Mouse (Mus musculus): ENCODE results near the gene 2210016L21Rik. TPM values are rescaled to one million over a fixed set of nuclear protein-coding genes. Genes with fewer than 3 reads are reported as not detected.
"Not testable (repeated sequence)": the region's sequence is repeated elsewhere in the genome, so short reads cannot be mapped to it uniquely, and the experiment has no call there.

The 2210016L21Rik gene
- polyA plus RNA-seq, 1 experiment from 2014 or later: 38.5 TPM

GRCm38 (mm10) chr5:114913686-114914085 is 28.3 kb upstream of the 2210016L21Rik start:
- WGBS: 55% methylated on average over 4 of the region's 4 CpGs
- no peak overlapping the region for H3K9ac ChIP-seq (ENCODE audit: low read length)
- H3K4me2 ChIP-seq (ENCODE audit: low read length): no peak overlapping the region
- no peak for ATAC-seq (ENCODE audit: insufficient number of reproducible peaks, insufficient read depth, low FRiP score, low read depth)
- H3K27ac ChIP-seq (replicated peaks in 1 of 2; ENCODE audit: control insufficient read depth in 1 of 2, insufficient read depth in 1 of 2, low read depth in 2 of 2, low read length in 2 of 2): no peak overlapping the region
- no peaks in the 10 kb centered on the region for H3K4me1 ChIP-seq (ENCODE audit: control insufficient read depth in 2 of 2, insufficient read depth in 2 of 2, low read length in 2 of 2)
- H3K9me3 ChIP-seq (ENCODE audit: control insufficient read depth, low read length): no peaks in the 10 kb centered on the region
- no peak overlapping the region for H3K4me3 ChIP-seq (ENCODE audit: control insufficient read depth in 1 of 2, insufficient read depth in 1 of 2, low read depth in 1 of 2, low read length in 2 of 2)
- no peaks in the 10 kb centered on the region for H3K36me3 ChIP-seq (ENCODE audit: control insufficient read depth, insufficient read depth, low read length)
- H3K27me3 ChIP-seq (ENCODE audit: control insufficient read depth, insufficient read depth, low read length): no peaks in the 10 kb centered on the region

GRCm38 (mm10) chr5:114914855-114915254 is 27.1 kb upstream of the 2210016L21Rik start:
- WGBS: 51% methylated on average over 8 of the region's 8 CpGs
- ATAC-seq (ENCODE audit: insufficient number of reproducible peaks, insufficient read depth, low FRiP score, low read depth): no peak
- no peaks in the 10 kb centered on the region for H3K27me3 ChIP-seq (ENCODE audit: control insufficient read depth, insufficient read depth, low read length)
- H3K9ac ChIP-seq (ENCODE audit: low read length): no peak overlapping the region
- no peaks in the 10 kb centered on the region for H3K4me1 ChIP-seq (ENCODE audit: control insufficient read depth in 2 of 2, insufficient read depth in 2 of 2, low read length in 2 of 2)
- H3K36me3 ChIP-seq (ENCODE audit: control insufficient read depth, insufficient read depth, low read length): no peaks in the 10 kb centered on the region
- H3K4me2 ChIP-seq (ENCODE audit: low read length): no peak overlapping the region
- H3K9me3 ChIP-seq (ENCODE audit: control insufficient read depth, low read length): no peaks in the 10 kb centered on the region
- no peak overlapping the region for H3K27ac ChIP-seq (replicated peaks in 1 of 2; ENCODE audit: control insufficient read depth in 1 of 2, insufficient read depth in 1 of 2, low read depth in 2 of 2, low read length in 2 of 2)
- H3K4me3 ChIP-seq (ENCODE audit: control insufficient read depth in 1 of 2, insufficient read depth in 1 of 2, low read depth in 1 of 2, low read length in 2 of 2): no peak overlapping the region

GRCm38 (mm10) chr5:114915854-114916253 is 26.1 kb upstream of the 2210016L21Rik start:
- no peaks in the 10 kb centered on the region for H3K36me3 ChIP-seq (ENCODE audit: control insufficient read depth, insufficient read depth, low read length)
- H3K4me1 ChIP-seq (ENCODE audit: control insufficient read depth in 2 of 2, insufficient read depth in 2 of 2, low read length in 2 of 2): no peaks in the 10 kb centered on the region
- no peak overlapping the region for H3K4me3 ChIP-seq (ENCODE audit: control insufficient read depth in 1 of 2, insufficient read depth in 1 of 2, low read depth in 1 of 2, low read length in 2 of 2)
- ATAC-seq (ENCODE audit: insufficient number of reproducible peaks, insufficient read depth, low FRiP score, low read depth): no peak
- no peak overlapping the region for H3K27ac ChIP-seq (replicated peaks in 1 of 2; ENCODE audit: control insufficient read depth in 1 of 2, insufficient read depth in 1 of 2, low read depth in 2 of 2, low read length in 2 of 2)
- H3K9ac ChIP-seq (ENCODE audit: low read length): no peak overlapping the region
- no peaks in the 10 kb centered on the region for H3K27me3 ChIP-seq (ENCODE audit: control insufficient read depth, insufficient read depth, low read length)
- no peaks in the 10 kb centered on the region for H3K9me3 ChIP-seq (ENCODE audit: control insufficient read depth, low read length)
- WGBS: 72% methylated on average over 5 of the region's 5 CpGs
- no peak overlapping the region for H3K4me2 ChIP-seq (ENCODE audit: low read length)

GRCm38 (mm10) chr5:114916777-114917176 is 25.2 kb upstream of the 2210016L21Rik start:
- Histone ChIP-seq H3K4me1 (ENCODE audit: control insufficient read depth in 2 of 2, insufficient read depth in 2 of 2, low read length in 2 of 2) (no peaks in the 10 kb centered on the region), H3K27ac (replicated peaks in 1 of 2; ENCODE audit: control insufficient read depth in 1 of 2, insufficient read depth in 1 of 2, low read depth in 2 of 2, low read length in 2 of 2) (no peak overlapping the region), H3K27me3 (ENCODE audit: control insufficient read depth, insufficient read depth, low read length) (no peaks in the 10 kb centered on the region), H3K36me3 (ENCODE audit: control insufficient read depth, insufficient read depth, low read length) (no peaks in the 10 kb centered on the region), H3K4me2 (ENCODE audit: low read length) (no peak overlapping the region), H3K9me3 (ENCODE audit: control insufficient read depth, low read length) (no peaks in the 10 kb centered on the region), H3K4me3 (ENCODE audit: control insufficient read depth in 1 of 2, insufficient read depth in 1 of 2, low read depth in 1 of 2, low read length in 2 of 2) (no peak overlapping the region), H3K9ac (ENCODE audit: low read length) (no peak overlapping the region)
- ATAC-seq (ENCODE audit: insufficient number of reproducible peaks, insufficient read depth, low FRiP score, low read depth): no peak
- 74% methylated on average over 4 of the region's 4 CpGs for WGBS

- WGBS: 86% methylated on average over 5 of the region's 5 CpGs
Measured at GRCm38 (mm10) chr5:114917357-114917756, 24.6 kb upstream of the 2210016L21Rik start.

GRCm38 (mm10) chr5:114921551-114922365 is 20.2 kb upstream of the 2210016L21Rik start:
- no peak overlapping the region for H3K4me2 ChIP-seq (ENCODE audit: low read length)
- WGBS: 65% methylated on average over 19 of the region's 19 CpGs
- peaks cover 3 to 6% of the 10 kb centered on the region in 2 experiments; a peak in 2 of 4 replicates for H3K4me1 ChIP-seq (ENCODE audit: control insufficient read depth in 2 of 2, insufficient read depth in 2 of 2, low read length in 2 of 2)
- H3K27ac ChIP-seq (replicated peaks in 1 of 2; ENCODE audit: control insufficient read depth in 1 of 2, insufficient read depth in 1 of 2, low read depth in 2 of 2, low read length in 2 of 2): no peak overlapping the region
- no peak overlapping the region for H3K4me3 ChIP-seq (ENCODE audit: control insufficient read depth in 1 of 2, insufficient read depth in 1 of 2, low read depth in 1 of 2, low read length in 2 of 2)
- no peaks in the 10 kb centered on the region for H3K27me3 ChIP-seq (ENCODE audit: control insufficient read depth, insufficient read depth, low read length)
- no peak overlapping the region for H3K9ac ChIP-seq (ENCODE audit: low read length)
- H3K36me3 ChIP-seq (ENCODE audit: control insufficient read depth, insufficient read depth, low read length): no peaks in the 10 kb centered on the region
- ATAC-seq (ENCODE audit: insufficient number of reproducible peaks, insufficient read depth, low FRiP score, low read depth): no peak
- H3K9me3 ChIP-seq (ENCODE audit: control insufficient read depth, low read length): 0 out of 2 replicates have a peak, but pooled peaks cover 4% of the 10 kb centered on the region

More at GRCm38 (mm10) chr5:114917357-114917756, 24.6 kb upstream of the 2210016L21Rik start:
- not testable (repeated sequence) for H3K9me3 ChIP-seq (ENCODE audit: control insufficient read depth, low read length); ATAC-seq (ENCODE audit: insufficient number of reproducible peaks, insufficient read depth, low FRiP score, low read depth); H3K4me1 ChIP-seq (ENCODE audit: control insufficient read depth in 2 of 2, insufficient read depth in 2 of 2, low read length in 2 of 2); H3K36me3 ChIP-seq (ENCODE audit: control insufficient read depth, insufficient read depth, low read length); H3K9ac ChIP-seq (ENCODE audit: low read length); H3K27ac ChIP-seq (replicated peaks in 1 of 2; ENCODE audit: control insufficient read depth in 1 of 2, insufficient read depth in 1 of 2, low read depth in 2 of 2, low read length in 2 of 2); H3K4me2 ChIP-seq (ENCODE audit: low read length); H3K27me3 ChIP-seq (ENCODE audit: control insufficient read depth, insufficient read depth, low read length); H3K4me3 ChIP-seq (ENCODE audit: control insufficient read depth in 1 of 2, insufficient read depth in 1 of 2, low read depth in 1 of 2, low read length in 2 of 2)

GRCm38 (mm10) chr5:114922366-114922731 is 19.6 kb upstream of the 2210016L21Rik start:
- Histone ChIP-seq H3K36me3 (ENCODE audit: control insufficient read depth, insufficient read depth, low read length) (no peaks in the 10 kb centered on the region), H3K4me3 (ENCODE audit: control insufficient read depth in 1 of 2, insufficient read depth in 1 of 2, low read depth in 1 of 2, low read length in 2 of 2) (no peak overlapping the region), H3K27ac (replicated peaks in 1 of 2; ENCODE audit: control insufficient read depth in 1 of 2, insufficient read depth in 1 of 2, low read depth in 2 of 2, low read length in 2 of 2) (no peak overlapping the region), H3K27me3 (ENCODE audit: control insufficient read depth, insufficient read depth, low read length) (no peaks in the 10 kb centered on the region), H3K9ac (ENCODE audit: low read length) (no peak overlapping the region), H3K4me2 (ENCODE audit: low read length) (no peak overlapping the region), H3K9me3 (ENCODE audit: control insufficient read depth, low read length) (0 out of 2 replicates have a peak, but pooled peaks cover 4% of the 10 kb centered on the region), H3K4me1 (ENCODE audit: control insufficient read depth in 2 of 2, insufficient read depth in 2 of 2, low read length in 2 of 2) (peaks cover 3 to 6% of the 10 kb centered on the region in 2 experiments; a peak in 2 of 4 replicates)
- 62% methylated on average over 10 of the region's 10 CpGs for WGBS
- no peak for ATAC-seq (ENCODE audit: insufficient number of reproducible peaks, insufficient read depth, low FRiP score, low read depth)

Data from heart, embryonic 14.5 days (tissue).